Mouse (Mus musculus): Measurements from ENCODE around the gene Sec24c. TPM values are rescaled to one million over a fixed set of nuclear protein-coding genes. Genes with fewer than 3 reads are reported as not detected.

The Sec24c gene
- polyA plus RNA-seq, 1 experiment from 2014 or later: 100 TPM

DNA sequence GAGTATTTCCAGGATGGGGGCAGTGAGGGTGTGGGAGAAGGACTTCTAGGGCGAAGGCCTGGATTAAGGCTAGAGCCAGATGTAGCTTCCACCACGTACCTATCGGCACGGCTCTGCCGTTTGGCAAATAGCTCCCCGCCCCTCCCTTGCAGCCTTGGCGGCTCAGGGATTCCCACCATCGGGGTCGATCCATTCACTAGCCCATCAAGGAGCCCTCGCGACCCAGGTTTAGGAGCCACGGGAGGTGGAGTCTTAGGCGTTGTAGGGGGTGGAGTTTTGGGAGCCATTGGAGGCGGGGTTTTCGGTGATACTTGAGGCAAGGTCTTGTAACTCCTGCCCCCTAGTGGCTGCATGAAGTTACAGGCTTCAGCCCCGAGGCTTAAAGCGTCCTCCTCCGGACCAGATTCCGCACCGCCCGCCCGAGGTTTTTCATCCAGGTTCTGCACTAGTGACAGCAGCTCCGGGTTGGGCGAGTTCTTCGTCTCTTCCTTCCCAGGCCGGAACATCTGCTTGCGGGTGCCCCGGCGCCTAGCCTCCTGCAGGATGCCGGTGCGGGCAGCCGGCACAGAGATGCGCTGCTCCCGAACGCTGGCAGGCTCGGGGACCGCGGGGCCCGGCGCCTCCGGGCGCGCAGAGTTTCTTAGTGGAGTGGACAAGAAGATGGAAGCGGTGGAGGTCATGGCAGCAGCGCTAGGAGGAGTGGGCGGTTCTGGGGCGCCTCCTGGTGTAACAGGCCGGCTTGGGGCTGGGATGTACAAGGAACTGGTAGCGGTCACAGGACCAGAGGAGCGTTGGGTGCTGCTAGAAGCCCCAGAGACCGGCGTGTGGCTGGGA, 13.1 kb upstream of the Sec24c start:
- H3K9me3 ChIP-seq (ENCODE audit: low read depth, low read length): no peaks in the 10 kb centered on the region
- 0 out of 2 replicates have a peak, but pooled peaks cover 8% of the 10 kb centered on the region for H3K4me1 ChIP-seq (ENCODE audit: insufficient read depth)
- no peaks in the 10 kb centered on the region for H3K36me3 ChIP-seq (ENCODE audit: insufficient read depth)
- DNase-seq: peak; percentile 100
- H3K27me3 ChIP-seq (ENCODE audit: insufficient read depth, low read length): no peaks in the 10 kb centered on the region
- H3K4me3 ChIP-seq (ENCODE audit: low read depth, low read length): peak overlapping the region; percentile 63
- H3K9ac ChIP-seq: peak overlapping the region; percentile 70
- 2% methylated on average over 52 of the region's 52 CpGs for WGBS
- peak; percentile 85 for ATAC-seq (ENCODE audit: insufficient read depth)
- H3K4me2 ChIP-seq: peak overlapping the region; percentile 94
- peak overlapping the region; percentile 89 for H3K27ac ChIP-seq (ENCODE audit: low read depth)
- TF ChIP-seq CTCF (IDR thresholded peaks at IDR 0.05; ENCODE audit: low read depth): peak; percentile 90

DNA sequence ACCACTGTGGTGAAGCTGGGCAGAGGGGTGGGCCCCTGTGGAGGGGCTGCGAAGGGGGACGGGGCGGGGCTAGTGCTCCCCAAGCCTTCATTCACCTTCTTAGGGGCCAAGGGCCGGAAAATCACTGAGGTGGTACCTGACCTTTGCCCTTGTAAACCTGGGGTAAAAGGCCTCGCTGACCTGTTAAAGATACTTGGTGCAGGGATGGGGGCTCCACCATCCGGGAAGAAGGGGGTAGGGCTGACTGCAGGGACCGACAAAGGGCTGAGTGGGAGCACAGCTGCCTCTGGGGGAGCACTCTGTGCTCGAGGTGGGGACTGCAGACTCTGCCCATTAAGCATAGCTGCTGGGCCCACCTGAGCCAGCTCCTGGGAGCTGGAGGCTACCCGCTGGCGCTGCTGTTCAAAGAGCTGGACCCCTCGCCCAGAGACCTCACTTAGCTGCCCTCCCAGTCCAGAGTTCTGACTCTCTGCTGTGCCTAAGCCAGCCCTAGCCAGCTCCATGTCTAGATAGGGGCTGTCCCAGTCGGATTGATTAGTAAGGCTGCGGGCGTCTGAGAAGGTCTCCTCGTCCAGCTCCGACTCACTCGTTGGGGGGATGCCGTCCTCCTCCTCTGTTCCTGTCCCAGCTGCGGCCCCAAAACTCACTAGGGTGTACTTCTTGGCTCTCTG, 12.3 kb upstream of the Sec24c start:
- Histone ChIP-seq H3K4me1 (ENCODE audit: insufficient read depth) (0 out of 2 replicates have a peak, but pooled peaks cover 8% of the 10 kb centered on the region), H3K27me3 (ENCODE audit: insufficient read depth, low read length) (no peaks in the 10 kb centered on the region), H3K9ac (peak overlapping the region; percentile 70), H3K4me3 (ENCODE audit: low read depth, low read length) (peak overlapping the region; percentile 63), H3K27ac (ENCODE audit: low read depth) (peak overlapping the region; percentile 89), H3K9me3 (ENCODE audit: low read depth, low read length) (no peaks in the 10 kb centered on the region), H3K4me2 (peak overlapping the region; percentile 94), H3K36me3 (ENCODE audit: insufficient read depth) (no peaks in the 10 kb centered on the region)
- ATAC-seq (ENCODE audit: insufficient read depth) (peak; percentile 25), DNase-seq (peak; percentile 25)
- no peak for TF ChIP-seq CTCF (IDR thresholded peaks at IDR 0.05; ENCODE audit: low read depth)
- 8% methylated on average over 19 of the region's 19 CpGs for WGBS

DNA sequence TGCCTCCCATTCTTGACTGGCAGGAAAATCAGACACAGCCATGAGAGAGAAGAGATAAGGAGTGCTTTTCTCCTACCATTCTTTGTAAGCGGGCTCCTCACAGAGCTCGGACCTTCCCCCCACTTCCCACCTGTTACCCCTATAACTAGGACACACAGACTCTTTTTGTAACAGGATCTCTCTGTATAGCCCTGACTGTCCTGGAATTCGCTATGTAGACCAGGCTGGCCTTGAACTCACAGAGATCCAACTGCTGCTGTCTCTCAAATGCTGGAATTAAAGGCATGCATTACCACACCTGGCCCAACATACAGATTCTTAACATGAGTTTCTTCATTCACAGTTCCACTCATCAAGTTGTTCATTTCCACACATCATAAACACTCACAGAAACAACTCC, 11.4 kb upstream of the Sec24c start:
- H3K4me3 ChIP-seq (ENCODE audit: low read depth, low read length): no peak overlapping the region
- no peak for ATAC-seq (ENCODE audit: insufficient read depth)
- H3K36me3 ChIP-seq (ENCODE audit: insufficient read depth): no peaks in the 10 kb centered on the region
- peak overlapping the region; percentile 4; the same call in 1 of the 2 replicates for H3K9ac ChIP-seq
- TF ChIP-seq CTCF (IDR thresholded peaks at IDR 0.05; ENCODE audit: low read depth): no peak
- 0 out of 2 replicates have a peak, but pooled peaks cover 8% of the 10 kb centered on the region for H3K4me1 ChIP-seq (ENCODE audit: insufficient read depth)
- no peak for DNase-seq
- 67% methylated on average over 3 of the region's 3 CpGs for WGBS
- H3K27me3 ChIP-seq (ENCODE audit: insufficient read depth, low read length): no peaks in the 10 kb centered on the region
- no peak overlapping the region for H3K4me2 ChIP-seq
- H3K9me3 ChIP-seq (ENCODE audit: low read depth, low read length): no peaks in the 10 kb centered on the region
- no peak overlapping the region; the same call in 1 of the 2 replicates for H3K27ac ChIP-seq (ENCODE audit: low read depth)

DNA sequence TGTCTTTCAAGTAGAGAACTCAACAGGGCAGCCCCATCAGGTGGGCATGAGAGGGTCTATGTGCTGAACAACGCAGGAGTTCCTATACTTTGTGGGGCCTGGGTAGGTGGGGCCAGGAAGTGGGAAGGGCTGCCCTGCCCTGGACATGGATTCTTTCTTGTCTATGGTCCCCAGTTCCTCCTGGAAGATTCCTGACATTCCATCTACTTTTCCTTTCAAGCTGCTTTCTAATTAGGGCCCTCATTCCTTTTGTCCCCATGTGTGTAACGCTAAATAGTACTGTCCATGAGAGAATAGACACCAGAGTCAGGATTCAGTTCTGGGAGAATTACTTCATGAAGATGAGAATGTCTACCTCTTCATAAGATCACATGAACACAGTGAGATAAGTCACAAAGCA, 10.5 kb upstream of the Sec24c start:
- H3K9me3 ChIP-seq (ENCODE audit: low read depth, low read length): no peaks in the 10 kb centered on the region
- peak overlapping the region; percentile 36; the same call in 1 of the 2 replicates for H3K27ac ChIP-seq (ENCODE audit: low read depth)
- ATAC-seq (ENCODE audit: insufficient read depth): no peak
- no peak overlapping the region for H3K9ac ChIP-seq
- H3K4me2 ChIP-seq: 0 out of 2 replicates have a peak overlapping the region, but pooled peaks have one; percentile 12
- H3K27me3 ChIP-seq (ENCODE audit: insufficient read depth, low read length): no peaks in the 10 kb centered on the region
- no peak overlapping the region for H3K4me3 ChIP-seq (ENCODE audit: low read depth, low read length)
- WGBS: 57% methylated on average over 2 of the region's 2 CpGs
- DNase-seq: no peak
- 0 out of 2 replicates have a peak, but pooled peaks cover 8% of the 10 kb centered on the region for H3K4me1 ChIP-seq (ENCODE audit: insufficient read depth)
- no peak for TF ChIP-seq CTCF (IDR thresholded peaks at IDR 0.05; ENCODE audit: low read depth)
- no peaks in the 10 kb centered on the region for H3K36me3 ChIP-seq (ENCODE audit: insufficient read depth)

DNA sequence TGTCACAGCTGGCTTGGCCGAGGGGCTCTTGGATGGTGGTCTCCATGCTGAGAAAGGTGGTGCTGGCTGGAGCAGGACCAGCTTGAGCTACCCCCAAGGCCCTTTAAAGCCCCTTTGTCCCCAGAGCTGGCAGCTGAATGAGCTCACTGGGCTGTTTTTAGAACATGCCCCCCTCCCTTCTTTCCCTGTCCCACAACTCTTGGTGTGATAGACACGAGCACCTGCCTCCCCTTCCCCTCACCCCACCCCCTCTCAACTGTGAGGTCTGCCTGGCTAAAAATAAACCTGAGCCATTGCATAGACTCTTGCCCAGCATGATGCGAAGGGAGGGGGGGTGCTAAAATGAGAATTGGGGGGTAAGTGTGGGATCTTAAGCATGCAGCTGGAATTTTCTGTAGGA, 9.7 kb upstream of the Sec24c start:
- peak overlapping the region; percentile 17; the same call in 1 of the 2 replicates for H3K9ac ChIP-seq
- no peak for DNase-seq

DNA sequence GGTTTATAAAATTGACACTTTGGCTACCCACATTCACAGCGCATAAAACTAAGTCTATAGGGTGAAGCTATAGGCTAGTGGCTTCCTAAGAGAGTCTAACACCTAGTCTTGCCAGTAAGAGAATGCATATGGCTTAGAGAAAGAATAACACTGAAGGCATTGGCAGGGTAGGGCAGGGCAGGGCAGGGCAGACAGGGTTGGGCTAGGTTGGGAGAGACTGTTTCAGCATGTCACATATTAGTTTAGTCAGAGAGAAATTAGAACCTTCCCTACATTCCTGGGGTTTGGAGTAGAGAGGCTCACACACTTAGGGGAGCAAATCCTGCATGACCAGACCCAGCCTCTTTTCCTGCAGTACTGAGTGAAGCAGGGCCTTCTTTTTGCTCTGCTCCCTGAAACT, 6.6 kb upstream of the Sec24c start:
- TF ChIP-seq CTCF (IDR thresholded peaks at IDR 0.05; ENCODE audit: low read depth): no peak
- Histone ChIP-seq H3K4me3 (ENCODE audit: low read depth, low read length) (no peak overlapping the region), H3K9me3 (ENCODE audit: low read depth, low read length) (no peaks in the 10 kb centered on the region), H3K27me3 (ENCODE audit: insufficient read depth, low read length) (no peaks in the 10 kb centered on the region), H3K36me3 (ENCODE audit: insufficient read depth) (no peaks in the 10 kb centered on the region), H3K27ac (ENCODE audit: low read depth) (no peak overlapping the region), H3K4me2 (no peak overlapping the region), H3K4me1 (ENCODE audit: insufficient read depth) (0 out of 2 replicates have a peak, but pooled peaks cover 5% of the 10 kb centered on the region), H3K9ac (no peak overlapping the region)
- 59% methylated on average over 1 of the region's 1 CpGs for WGBS
- ATAC-seq (ENCODE audit: insufficient read depth) (no peak), DNase-seq (no peak)

More for the DNA sequence above, 9.7 kb upstream of the Sec24c start:
- no peaks in the 10 kb centered on the region for H3K36me3 ChIP-seq (ENCODE audit: insufficient read depth)
- H3K4me2 ChIP-seq: no peak overlapping the region
- no peak overlapping the region; the same call in 1 of the 2 replicates for H3K4me3 ChIP-seq (ENCODE audit: low read depth, low read length)
- no peak for TF ChIP-seq CTCF (IDR thresholded peaks at IDR 0.05; ENCODE audit: low read depth)
- WGBS: 40% methylated on average over 3 of the region's 3 CpGs
- 0 out of 2 replicates have a peak, but pooled peaks cover 8% of the 10 kb centered on the region for H3K4me1 ChIP-seq (ENCODE audit: insufficient read depth)
- peak overlapping the region; percentile 2; the same call in 1 of the 2 replicates for H3K27ac ChIP-seq (ENCODE audit: low read depth)
- no peak for ATAC-seq (ENCODE audit: insufficient read depth)
- H3K9me3 ChIP-seq (ENCODE audit: low read depth, low read length): no peaks in the 10 kb centered on the region
- H3K27me3 ChIP-seq (ENCODE audit: insufficient read depth, low read length): no peaks in the 10 kb centered on the region
